Mouse (Mus musculus) stomach, postnatal 0 days (tissue): ENCODE data around the gene Popdc2.

Experiments
- CTCF ChIP-seq: IDR thresholded peaks from 2 replicates; pipeline ENCODE4 v1.5.1; 2016; ENCODE audit warnings: antibody characterized with exemption, low read depth, mild to moderate bottlenecking, moderate library complexity
- EP300 ChIP-seq: optimal IDR thresholded peaks from 2 replicates; pipeline ENCODE3; 2016; ENCODE audit warnings: antibody characterized with exemption

GRCm38 (mm10) chr16:38407584-38407983 lies 45.6 kb downstream of the Popdc2 start:
- TF ChIP-seq CTCF (no peak), EP300 (no peak)
